Mouse (Mus musculus) liver, adult 2 months (tissue): ENCODE data around the gene Bach2.

Source experiments
- CTCF ChIP-seq: fragments of 200-500 bp; IDR thresholded peaks from 2 replicates; pipeline ENCODE4 v1.5.1; 2011; ENCODE audit warnings: low read depth, low read length, control low read depth
- POLR2A ChIP-seq: fragments of 200-500 bp; IDR thresholded peaks from 2 replicates; pipeline ENCODE4 v1.6.1; 2011; ENCODE audit warnings: low read length, control low read depth; ENCODE audit not compliant: insufficient read depth; ENCODE audit errors: extremely low read depth

- TF ChIP-seq CTCF (no peak), POLR2A (no peak)
Measured at GRCm38 (mm10) chr4:32381666-32382381, 143.2 kb downstream of the Bach2 start.
